Mouse (Mus musculus) stomach, embryonic 15.5 days (tissue): ENCODE measurements at regions not wholly inside any gene's neighbourhood (a gene's known extent, or its start where the extent isn't known, plus 50 kb on each side); places are given as distances from the start of the nearest gene placed in this dataset.

Source experiments
- ATAC-seq: fragments of 200-750 bp; cut with Nextera tagmentation; 2 replicates; pipeline ENCODE4 v1.8.0; 2017; ENCODE audit warnings: low read depth, moderate number of reproducible peaks, moderate TSS enrichment; ENCODE audit not compliant: insufficient read depth, low FRiP score
- H3K27ac ChIP-seq: fragments of 300-500 bp; sonication (generic); 2 replicates; pipeline ENCODE4 v1.5.1; 2015; ENCODE audit warnings: mild to moderate bottlenecking, inconsistent platforms
- H3K27me3 ChIP-seq: fragments of 300-500 bp; sonication (generic); replicated peaks from 2 replicates; pipeline ENCODE4 v1.6.1; 2015; ENCODE audit warnings: inconsistent platforms
- H3K36me3 ChIP-seq: fragments of 300-500 bp; sonication (generic); 2 replicates; pipeline ENCODE4 v1.6.1; 2015; ENCODE audit warnings: inconsistent platforms
- H3K4me1 ChIP-seq: fragments of 300-500 bp; sonication (generic); 2 replicates; pipeline ENCODE4 v1.6.1; 2015; ENCODE audit warnings: inconsistent platforms
- H3K4me2 ChIP-seq: fragments of 300-500 bp; sonication (generic); 2 replicates; pipeline ENCODE4 v1.6.1; 2015; ENCODE audit warnings: mild to moderate bottlenecking, inconsistent platforms
- H3K4me3 ChIP-seq: fragments of 300-500 bp; sonication (generic); replicated peaks from 2 replicates; pipeline ENCODE4 v1.5.1; 2015; ENCODE audit warnings: inconsistent platforms
- H3K9ac ChIP-seq: fragments of 300-500 bp; sonication (generic); 2 replicates; pipeline ENCODE4 v1.6.1; 2015; ENCODE audit warnings: inconsistent platforms
- H3K9me3 ChIP-seq: fragments of 300-500 bp; sonication (generic); 2 replicates; pipeline ENCODE4 v1.6.1; 2016; ENCODE audit warnings: inconsistent platforms
- WGBS: fragments of 180-500 bp; shearing (Covaris S2); methylation state at CpG from one replicate; pipeline ENCODE4 v1.1.7; 2015; 5-methylcytosine and 5-hydroxymethylcytosine counted together

DNA sequence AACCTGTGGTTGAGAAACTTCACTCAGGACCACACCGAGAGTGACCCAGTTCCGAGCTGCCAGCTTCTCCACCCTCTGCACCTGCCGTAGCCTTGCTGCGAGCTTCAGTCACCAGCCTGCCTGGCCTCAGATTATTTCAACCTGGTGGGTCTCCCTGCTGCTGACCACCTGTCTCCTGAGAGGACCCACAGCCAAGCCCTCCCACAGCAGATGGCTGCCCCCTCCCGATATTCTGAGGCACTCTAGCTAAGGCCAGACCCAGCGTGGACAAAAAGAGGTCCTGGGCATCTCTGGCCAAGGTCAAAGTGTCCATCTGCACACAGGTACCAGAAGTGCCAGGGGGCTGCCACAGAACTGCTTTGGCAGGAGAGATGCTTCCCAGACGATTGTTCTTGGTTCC, 162.7 kb upstream of the Ctbp2 start:
- Histone ChIP-seq H3K4me1 (no peaks in the 10 kb centered on the region), H3K27me3 (no peaks in the 10 kb centered on the region), H3K9me3 (no peaks in the 10 kb centered on the region), H3K9ac (no peak overlapping the region), H3K36me3 (no peaks in the 10 kb centered on the region), H3K27ac (no peak overlapping the region), H3K4me2 (no peak overlapping the region), H3K4me3 (no peak overlapping the region)
- ATAC-seq = no peak
- 89% methylated on average over 7 of the region's 7 CpGs for WGBS

DNA sequence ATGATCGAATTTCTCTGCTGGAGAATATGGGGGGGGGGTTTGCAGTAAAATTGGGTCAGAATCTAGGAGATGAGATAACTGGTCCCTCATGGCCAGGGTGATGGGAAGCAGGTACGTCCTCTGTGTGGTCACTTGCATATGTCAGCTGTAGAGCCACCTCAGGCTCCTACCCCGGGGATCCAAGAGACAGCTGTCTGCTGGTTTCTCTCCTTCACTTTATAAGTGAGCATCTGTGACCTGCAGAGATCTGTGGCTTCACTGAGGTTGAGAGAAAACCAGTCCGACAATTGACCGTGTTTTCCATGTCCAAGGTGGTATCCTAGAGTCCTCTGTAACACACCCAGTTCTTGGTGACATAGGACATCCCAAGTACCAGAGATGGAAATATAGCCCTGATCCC, 162.1 kb upstream of the Ctbp2 start:
- no peak overlapping the region for H3K4me3 ChIP-seq
- no peak overlapping the region for H3K9ac ChIP-seq
- ATAC-seq = no peak
- no peaks in the 10 kb centered on the region for H3K27me3 ChIP-seq
- H3K4me1 ChIP-seq = no peaks in the 10 kb centered on the region
- 81% methylated on average over 5 of the region's 5 CpGs for WGBS
- no peak overlapping the region for H3K4me2 ChIP-seq
- H3K9me3 ChIP-seq = no peaks in the 10 kb centered on the region
- no peaks in the 10 kb centered on the region for H3K36me3 ChIP-seq
- H3K27ac ChIP-seq = no peak overlapping the region

DNA sequence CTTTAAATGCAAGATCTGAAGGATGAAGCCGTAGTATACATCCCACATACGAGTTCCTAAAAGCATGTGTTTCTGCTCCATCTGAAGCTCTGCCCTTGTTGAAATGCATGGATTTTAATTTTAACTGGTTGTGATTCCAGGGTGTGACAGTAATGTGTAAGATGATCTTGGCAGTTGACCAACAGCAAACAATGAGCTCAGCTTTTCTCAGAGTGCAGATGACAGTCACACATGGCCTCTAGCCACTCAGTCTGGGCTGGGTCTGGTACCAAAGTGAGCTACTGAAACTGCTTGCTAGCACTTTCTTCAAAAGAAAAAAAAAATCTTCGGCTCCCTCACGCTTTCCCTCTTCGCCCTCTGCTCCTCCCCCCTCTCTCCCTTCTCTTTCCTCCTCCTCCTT, 138.0 kb upstream of the Ctbp2 start:
- H3K36me3 ChIP-seq = no peaks in the 10 kb centered on the region
- H3K4me1 ChIP-seq = no peaks in the 10 kb centered on the region
- H3K27me3 ChIP-seq = no peaks in the 10 kb centered on the region
- no peak for ATAC-seq
- 49% methylated on average over 5 of the region's 5 CpGs for WGBS
- H3K27ac ChIP-seq = no peak overlapping the region
- H3K4me2 ChIP-seq = no peak overlapping the region
- H3K9me3 ChIP-seq = no peaks in the 10 kb centered on the region
- no peak overlapping the region for H3K9ac ChIP-seq
- no peak overlapping the region for H3K4me3 ChIP-seq

DNA sequence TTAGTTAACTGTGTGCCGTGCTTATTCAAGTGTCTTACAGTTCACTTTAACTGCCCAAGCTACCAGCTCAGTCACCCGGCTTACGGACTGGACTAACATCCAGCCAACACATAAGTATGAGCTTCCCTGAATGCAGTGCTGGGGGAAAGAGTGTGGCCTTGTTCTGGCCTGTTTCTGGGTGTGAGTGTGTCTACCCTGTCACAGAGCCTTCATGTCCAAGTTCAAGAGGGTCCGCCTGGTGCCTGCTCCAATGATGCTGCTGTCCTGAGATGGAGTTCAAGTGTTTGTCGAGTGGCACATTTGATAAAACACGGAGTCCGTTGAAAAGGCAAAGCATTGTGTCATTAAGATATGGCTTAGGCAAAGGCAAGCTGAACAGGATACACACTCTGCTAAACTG, 135.0 kb upstream of the Ctbp2 start:
- WGBS = 90% methylated on average over 7 of the region's 7 CpGs
- Histone ChIP-seq H3K27ac (no peak overlapping the region), H3K36me3 (no peaks in the 10 kb centered on the region), H3K9me3 (no peaks in the 10 kb centered on the region), H3K4me2 (no peak overlapping the region), H3K4me1 (no peaks in the 10 kb centered on the region), H3K27me3 (no peaks in the 10 kb centered on the region), H3K9ac (no peak overlapping the region), H3K4me3 (no peak overlapping the region)
- ATAC-seq = no peak

DNA sequence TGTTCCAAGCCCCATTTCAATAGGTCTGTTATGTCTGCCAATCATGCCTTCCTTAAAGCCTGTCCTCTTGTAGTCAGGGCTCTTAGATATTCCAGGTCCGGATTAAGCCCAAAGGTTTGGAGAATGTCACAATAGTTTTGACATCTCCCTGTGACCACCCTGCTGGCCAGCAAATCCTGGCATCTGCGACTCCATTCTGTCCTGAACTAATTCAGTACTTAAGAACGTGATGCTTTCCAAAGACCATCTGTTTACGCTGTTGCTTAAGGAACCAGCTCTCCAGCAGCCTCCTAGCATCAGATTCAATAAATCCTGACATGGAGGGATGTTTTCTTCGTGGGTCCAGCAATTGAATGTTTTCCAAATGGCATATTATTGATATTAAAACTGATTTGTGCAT, 132.7 kb upstream of the Ctbp2 start:
- H3K9me3 ChIP-seq = no peaks in the 10 kb centered on the region
- H3K27ac ChIP-seq = no peak overlapping the region
- H3K9ac ChIP-seq = no peak overlapping the region
- H3K36me3 ChIP-seq = no peaks in the 10 kb centered on the region
- ATAC-seq = no peak
- H3K4me1 ChIP-seq = no peaks in the 10 kb centered on the region
- H3K27me3 ChIP-seq = no peaks in the 10 kb centered on the region
- WGBS = 52% methylated on average over 5 of the region's 5 CpGs
- no peak overlapping the region for H3K4me3 ChIP-seq
- no peak overlapping the region for H3K4me2 ChIP-seq

DNA sequence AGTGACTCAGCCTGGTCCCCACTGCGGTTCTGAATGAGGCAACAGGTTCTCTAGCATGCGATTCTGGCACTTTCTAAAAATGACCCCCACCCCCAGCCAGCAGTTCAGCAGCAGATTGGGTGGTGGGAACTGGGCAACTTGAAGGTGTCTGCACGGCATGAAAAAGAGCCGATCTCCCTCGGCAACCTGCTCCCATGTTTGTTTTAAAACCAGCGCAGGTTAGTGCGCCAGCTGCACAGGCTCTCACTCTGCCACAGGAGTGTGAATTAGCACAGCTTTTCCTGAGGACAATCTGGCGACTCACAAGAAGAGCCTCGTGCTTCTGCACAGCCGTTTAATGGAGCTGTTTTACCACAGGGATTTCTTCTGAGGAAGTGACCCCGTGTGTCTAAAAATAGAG, 120.4 kb upstream of the Ctbp2 start:
- Histone ChIP-seq H3K4me1 (peaks cover 5% of the 10 kb centered on the region; the same call in 1 of the 2 replicates), H3K4me3 (no peak overlapping the region), H3K27ac (peak overlapping the region; percentile 35; the same call in 1 of the 2 replicates), H3K9ac (no peak overlapping the region), H3K36me3 (no peaks in the 10 kb centered on the region), H3K27me3 (no peaks in the 10 kb centered on the region), H3K9me3 (no peaks in the 10 kb centered on the region), H3K4me2 (peak overlapping the region; percentile 37)
- no peak for ATAC-seq
- 17% methylated on average over 11 of the region's 11 CpGs for WGBS

DNA sequence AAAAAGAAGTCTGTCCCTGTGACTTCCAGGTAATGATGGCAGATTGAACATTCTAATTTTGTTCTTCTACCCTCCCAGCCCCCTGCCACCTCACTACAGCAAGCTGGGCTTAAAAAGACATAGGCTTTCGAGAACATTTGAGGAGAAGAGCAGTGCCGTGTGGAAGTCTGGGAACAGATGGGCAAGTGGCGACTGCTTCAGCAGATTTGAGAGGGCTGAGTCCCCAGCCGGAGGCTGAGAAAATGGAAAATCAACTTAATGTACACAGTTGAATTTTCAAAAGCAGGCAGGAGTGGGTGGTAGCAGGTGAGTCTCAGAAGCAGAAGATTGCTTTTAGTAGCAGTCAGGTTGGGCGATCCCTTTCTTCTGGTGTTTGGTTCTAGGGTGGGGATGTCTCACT, 110.2 kb upstream of the Ctbp2 start:
- Histone ChIP-seq H3K9me3 (no peaks in the 10 kb centered on the region), H3K9ac (no peak overlapping the region), H3K4me3 (no peak overlapping the region), H3K4me2 (no peak overlapping the region), H3K27me3 (no peaks in the 10 kb centered on the region), H3K36me3 (no peaks in the 10 kb centered on the region), H3K4me1 (no peaks in the 10 kb centered on the region), H3K27ac (no peak overlapping the region)
- ATAC-seq = no peak
- 74% methylated on average over 5 of the region's 5 CpGs for WGBS

DNA sequence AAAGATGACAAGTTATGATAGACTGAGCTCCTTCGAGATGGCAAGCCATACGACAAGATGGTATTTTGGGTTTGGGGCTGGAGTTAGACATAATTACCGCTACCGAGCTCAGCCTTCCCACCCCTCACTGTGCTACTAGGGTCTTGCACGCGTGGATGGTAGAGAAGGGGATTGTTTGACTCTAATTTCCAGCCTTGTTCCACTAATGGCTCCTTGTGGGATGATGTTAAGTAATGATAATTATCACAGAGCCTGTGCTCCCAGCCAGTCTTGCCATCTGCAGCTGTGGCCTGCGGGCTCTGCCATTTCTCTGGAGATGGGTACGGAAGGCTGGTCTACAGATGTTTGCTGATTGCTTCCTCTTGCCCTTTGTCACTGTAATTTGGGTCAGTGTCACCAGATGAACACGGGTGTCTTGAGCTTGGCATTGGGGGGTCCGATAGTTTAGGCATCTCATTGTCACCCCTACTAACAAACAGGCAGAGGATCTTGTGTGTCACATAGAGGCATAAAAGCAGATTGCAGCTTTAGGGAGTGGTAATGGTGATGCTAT, 108.8 kb upstream of the Ctbp2 start:
- Histone ChIP-seq H3K4me3 (no peak overlapping the region), H3K9me3 (no peaks in the 10 kb centered on the region), H3K9ac (no peak overlapping the region), H3K4me2 (no peak overlapping the region), H3K27me3 (no peaks in the 10 kb centered on the region), H3K36me3 (no peaks in the 10 kb centered on the region), H3K27ac (no peak overlapping the region), H3K4me1 (no peaks in the 10 kb centered on the region)
- 86% methylated on average over 10 of the region's 10 CpGs for whole genome bisulfite sequencing
- no peak for ATAC-seq

DNA sequence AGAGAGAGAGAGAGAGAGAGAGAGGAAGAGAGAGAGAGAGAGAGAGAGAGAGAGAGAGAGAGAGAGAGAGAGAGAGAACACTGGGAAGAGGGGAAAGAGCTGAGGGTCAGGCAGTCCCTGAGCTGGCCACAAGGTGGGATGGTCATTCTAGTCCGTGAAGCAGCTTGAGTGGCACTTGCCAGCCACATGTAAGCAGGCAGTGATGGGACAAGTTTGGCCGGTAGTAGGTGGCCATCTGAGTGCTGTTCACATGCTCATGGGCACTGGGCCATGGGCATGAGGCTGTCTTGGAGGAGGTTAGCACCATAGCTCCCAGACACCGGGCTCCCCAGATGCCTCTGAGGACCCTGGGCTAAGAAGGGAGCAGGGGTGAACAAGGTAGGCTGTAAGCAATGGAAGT, 106.7 kb upstream of the Ctbp2 start:
- WGBS = 65% methylated on average over 3 of the region's 3 CpGs
- ATAC-seq = no peak
- Histone ChIP-seq H3K27ac (no peak overlapping the region), H3K4me2 (no peak overlapping the region), H3K4me3 (no peak overlapping the region), H3K36me3 (no peaks in the 10 kb centered on the region), H3K27me3 (no peaks in the 10 kb centered on the region), H3K9ac (no peak overlapping the region), H3K4me1 (no peaks in the 10 kb centered on the region), H3K9me3 (no peaks in the 10 kb centered on the region)

DNA sequence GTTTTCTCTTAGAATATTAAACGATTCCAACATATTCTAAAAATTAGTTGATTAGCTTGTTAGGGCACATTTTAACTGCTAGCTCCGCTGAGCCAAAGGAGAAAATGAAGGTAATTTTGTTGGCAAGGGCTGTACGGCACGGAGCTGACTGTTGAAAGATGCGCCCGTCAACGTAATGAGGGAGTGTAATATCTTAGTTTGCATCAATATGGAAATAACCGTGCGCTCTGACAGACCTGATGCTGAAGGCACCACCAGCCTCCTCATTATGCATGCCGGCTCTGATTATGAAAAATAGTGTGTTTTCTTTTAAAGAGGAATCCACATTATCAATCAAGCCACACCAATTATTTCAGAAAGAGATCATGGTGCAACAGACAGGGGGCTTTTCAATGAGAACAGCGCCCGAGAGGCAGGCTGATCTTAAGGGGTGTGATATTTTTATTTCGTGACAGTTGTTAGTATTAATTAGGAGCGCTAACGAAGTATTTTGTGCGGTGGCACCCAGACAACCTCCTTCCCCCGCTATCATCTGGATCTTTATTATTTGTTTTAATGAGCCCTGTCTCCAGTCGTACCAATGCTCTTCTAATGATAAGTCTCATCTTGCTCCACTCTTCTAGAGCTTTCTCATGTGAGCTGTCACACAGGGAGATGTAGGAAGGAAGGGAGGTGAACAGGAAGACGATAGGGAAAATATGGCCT, 99.9 kb upstream of the Ctbp2 start:
- Histone ChIP-seq H3K4me2 (no peak overlapping the region), H3K9me3 (no peaks in the 10 kb centered on the region), H3K27ac (no peak overlapping the region), H3K4me1 (no peaks in the 10 kb centered on the region), H3K36me3 (no peaks in the 10 kb centered on the region), H3K4me3 (no peak overlapping the region), H3K9ac (no peak overlapping the region), H3K27me3 (no peaks in the 10 kb centered on the region)
- ATAC-seq = no peak
- WGBS = 88% methylated on average over 19 of the region's 19 CpGs

DNA sequence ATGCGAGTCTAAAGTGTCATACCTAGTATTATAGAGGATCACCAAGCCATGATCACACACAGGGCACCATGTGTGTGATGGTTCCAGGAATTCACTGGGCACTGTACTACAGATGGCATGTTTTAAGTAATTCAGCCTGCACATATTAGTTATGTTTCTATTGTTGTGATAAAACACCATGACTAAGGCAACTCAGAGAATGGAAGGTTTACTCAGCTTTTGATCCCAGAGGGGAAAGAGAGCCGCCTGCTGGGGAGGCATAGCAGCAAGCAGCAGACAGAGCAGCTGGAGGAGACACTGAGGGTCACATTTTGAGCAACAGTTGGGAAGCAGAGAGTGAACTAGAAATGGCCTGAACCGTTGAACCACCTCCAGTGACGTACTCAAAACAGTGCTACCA, 88.2 kb upstream of the Ctbp2 start:
- H3K9me3 ChIP-seq = no peaks in the 10 kb centered on the region
- ATAC-seq = no peak
- H3K4me3 ChIP-seq = no peak overlapping the region
- H3K36me3 ChIP-seq = no peaks in the 10 kb centered on the region
- H3K4me1 ChIP-seq = no peaks in the 10 kb centered on the region
- no peak overlapping the region for H3K9ac ChIP-seq
- no peak overlapping the region for H3K4me2 ChIP-seq
- no peak overlapping the region for H3K27ac ChIP-seq
- no peaks in the 10 kb centered on the region for H3K27me3 ChIP-seq
- WGBS = 62% methylated on average over 4 of the region's 4 CpGs

DNA sequence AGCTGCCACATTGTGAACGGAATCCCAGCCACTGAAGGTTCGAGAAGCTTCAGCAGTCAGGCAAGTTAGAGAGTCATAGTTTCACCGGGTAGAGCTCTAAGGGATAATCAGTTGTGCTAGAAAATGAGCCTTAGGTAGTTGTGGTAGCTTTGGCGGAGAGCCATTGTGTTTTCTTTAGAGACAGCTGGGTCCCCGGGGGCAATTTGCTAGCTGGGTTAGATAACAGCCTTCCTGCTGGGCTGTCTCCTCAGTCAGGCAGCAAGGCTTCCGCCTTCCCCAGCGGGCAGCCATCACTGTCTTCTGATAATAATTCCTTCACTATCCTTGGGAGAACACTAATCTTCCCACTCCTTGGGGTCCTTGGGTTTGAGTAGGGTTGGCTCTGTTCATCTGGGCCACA, 81.5 kb upstream of the Ctbp2 start:
- Histone ChIP-seq H3K4me1 (no peaks in the 10 kb centered on the region), H3K4me3 (no peak overlapping the region), H3K27me3 (no peaks in the 10 kb centered on the region), H3K36me3 (no peaks in the 10 kb centered on the region), H3K27ac (no peak overlapping the region), H3K9me3 (no peaks in the 10 kb centered on the region), H3K9ac (no peak overlapping the region), H3K4me2 (no peak overlapping the region)
- WGBS = 17% methylated on average over 7 of the region's 7 CpGs
- no peak for ATAC-seq

DNA sequence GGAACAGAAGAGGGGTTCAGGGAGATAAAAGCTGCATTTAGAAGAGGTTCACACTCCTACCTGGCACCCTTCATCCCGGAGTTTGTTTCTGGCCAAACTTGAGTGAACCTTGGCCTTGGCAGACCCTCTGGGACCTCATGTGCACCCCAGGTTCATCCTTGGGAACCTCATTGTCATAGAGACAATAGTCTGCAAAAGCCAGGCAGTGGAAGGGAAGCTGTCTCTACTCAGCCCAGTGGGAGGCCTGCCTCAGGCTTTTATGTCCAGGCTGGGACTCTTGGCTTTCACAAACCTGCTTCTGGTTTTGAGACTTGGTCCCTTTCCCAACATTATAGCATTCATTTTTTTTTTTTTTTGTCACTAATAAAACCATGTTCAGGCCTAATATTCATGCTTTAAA, 80.3 kb upstream of the Ctbp2 start:
- Histone ChIP-seq H3K27me3 (no peaks in the 10 kb centered on the region), H3K36me3 (no peaks in the 10 kb centered on the region), H3K4me2 (no peak overlapping the region), H3K9ac (no peak overlapping the region), H3K27ac (no peak overlapping the region), H3K4me1 (no peaks in the 10 kb centered on the region), H3K4me3 (no peak overlapping the region), H3K9me3 (no peaks in the 10 kb centered on the region)
- 74% methylated on average over 1 of the region's 1 CpGs for WGBS
- ATAC-seq = no peak
